Mouse (Mus musculus) retina, postnatal 1 day (tissue): Measurements from ENCODE around the gene Yeats2.
"Not testable (repeated sequence)": the region's sequence is repeated elsewhere in the genome, so short reads cannot be mapped to it uniquely, and the experiment has no call there.

Source experiments
- DNase-seq: peaks from one replicate; pipeline ENCODE4 v3.0.0-alpha.2; 2012

The Yeats2 gene

GRCm38 (mm10) chr16:20140772-20141531 lies at the start of gene Yeats2:
TSS of gene Yeats2 (plus strand) at chr16:20141063.
- peak; percentile 91 for DNase-seq

- no peak for DNase-seq
These were observed 44.9 kb upstream of the Yeats2 start for GRCm38 (mm10) chr16:20095966-20096365.

DNA sequence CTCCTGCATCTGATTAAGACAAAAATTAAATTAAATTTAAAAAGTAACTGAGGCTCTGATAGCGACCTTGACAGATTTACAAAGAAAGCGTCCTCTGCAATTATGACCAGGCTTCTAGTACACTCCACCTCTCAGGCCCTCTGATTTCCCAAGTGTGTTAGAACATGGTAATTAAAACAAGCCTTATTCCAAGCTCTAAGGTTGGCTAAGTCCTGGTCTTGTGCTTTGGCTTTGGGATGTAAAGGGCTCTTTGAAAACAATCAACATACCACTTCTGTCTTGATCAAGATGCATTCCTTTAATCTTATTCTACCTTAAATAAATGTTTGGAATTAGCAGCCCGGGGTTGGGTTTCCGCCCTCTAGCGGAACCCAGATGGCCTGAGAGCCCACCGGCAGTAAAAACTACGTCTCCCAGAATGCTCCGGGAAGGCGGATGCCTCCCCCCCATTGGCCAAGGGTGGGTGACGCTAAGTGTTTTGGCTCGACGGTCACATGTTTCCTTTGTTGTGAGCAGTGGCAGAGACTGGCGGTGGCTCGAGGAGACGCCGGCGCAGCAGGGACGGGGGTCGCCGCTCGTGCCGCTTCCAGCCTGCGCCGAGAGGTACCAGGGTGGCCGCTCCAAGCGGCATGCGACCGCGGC lies 43.7 kb upstream of the Yeats2 start, which contains the start of gene Klhl24:
TSS of gene Klhl24 (plus strand) at position 474 of the 642 bp plus-strand sequence.
- DNase-seq = peak; percentile 98

GRCm38 (mm10) chr16:20097711-20098374 lies 43.0 kb upstream of the Yeats2 start:
- peak; percentile 95 for DNase-seq

DNA sequence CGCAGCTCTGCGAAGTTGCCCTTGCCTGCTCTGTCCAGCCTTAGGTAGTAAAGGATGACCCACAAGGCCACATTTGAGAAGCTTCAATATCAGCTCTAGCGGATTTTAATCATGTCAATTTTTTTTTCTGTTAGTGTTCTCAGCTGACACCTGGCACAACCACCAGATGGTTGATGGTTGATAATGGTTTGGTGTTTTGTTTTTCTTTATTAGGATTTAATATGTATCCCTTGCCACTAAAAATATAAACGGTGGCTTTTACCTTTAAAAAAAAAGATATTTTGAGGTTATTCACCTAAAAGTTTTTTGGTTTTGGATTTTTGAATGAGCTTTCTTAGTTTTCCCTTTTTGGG lies 42.5 kb upstream of the Yeats2 start:
- no peak for DNase-seq

- DNase-seq = no peak
These were observed 41.8 kb upstream of the Yeats2 start for GRCm38 (mm10) chr16:20098866-20099629.

DNA sequence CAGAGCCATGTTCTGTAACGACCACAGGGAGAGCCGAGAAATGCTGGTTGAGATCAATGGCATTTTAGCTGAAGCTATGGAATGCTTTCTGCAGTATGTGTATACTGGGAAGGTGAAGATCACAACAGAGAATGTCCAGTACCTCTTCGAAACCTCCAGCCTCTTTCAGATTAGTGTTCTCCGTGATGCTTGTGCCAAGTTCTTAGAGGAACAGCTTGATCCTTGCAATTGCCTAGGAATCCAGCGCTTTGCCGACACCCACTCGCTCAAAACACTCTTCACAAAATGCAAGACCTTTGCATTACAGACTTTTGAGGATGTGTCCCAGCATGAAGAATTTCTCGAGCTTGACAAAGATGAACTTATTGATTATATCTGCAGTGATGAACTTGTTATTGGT lies 33.9 kb upstream of the Yeats2 start:
- no peak for DNase-seq

DNA sequence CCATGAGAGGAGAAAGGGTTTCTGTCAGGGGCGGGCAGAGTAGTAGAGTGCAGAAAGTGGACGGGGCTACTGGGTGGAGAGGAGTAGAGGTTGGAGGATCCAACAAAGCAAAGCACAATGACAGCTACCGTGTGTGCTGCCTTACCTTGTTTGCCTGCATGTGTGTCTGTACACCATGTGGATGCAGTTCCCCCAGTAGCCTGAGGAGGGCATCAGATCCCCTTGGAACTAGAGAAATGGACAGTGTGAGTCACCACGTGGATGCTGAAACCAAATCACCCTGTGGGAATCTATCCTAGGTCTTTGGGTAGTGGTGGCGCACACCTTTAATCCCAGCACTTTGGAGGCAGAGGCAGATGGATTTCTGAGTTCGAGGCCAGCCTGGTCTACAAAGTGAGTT lies 31.9 kb upstream of the Yeats2 start:
- no peak for DNase-seq

DNA sequence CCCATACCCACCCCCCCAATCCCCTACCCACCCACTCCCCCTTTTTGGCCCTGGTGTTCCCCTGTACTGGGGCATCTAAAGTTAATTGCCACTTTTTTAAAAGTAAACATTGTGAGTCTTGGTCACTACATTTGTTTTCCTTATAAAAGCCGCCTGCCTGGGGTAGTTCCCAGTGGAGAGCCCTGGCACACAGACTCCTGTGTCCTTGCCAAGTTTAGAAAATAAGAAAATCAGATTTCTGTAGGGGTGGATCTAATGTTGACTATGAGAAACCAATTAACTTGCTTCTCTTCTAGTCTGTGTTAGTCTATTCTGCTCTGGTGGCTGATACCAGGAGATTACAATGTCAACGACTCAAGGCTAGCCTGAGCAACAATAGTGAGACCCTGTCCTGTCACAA lies 28.2 kb upstream of the Yeats2 start:
- no peak for DNase-seq

GRCm38 (mm10) chr16:20116069-20116468 lies 24.8 kb upstream of the Yeats2 start:
- DNase-seq = no peak

GRCm38 (mm10) chr16:20126319-20126883 lies 14.5 kb upstream of the Yeats2 start:
- DNase-seq = not testable (repeated sequence)

DNA sequence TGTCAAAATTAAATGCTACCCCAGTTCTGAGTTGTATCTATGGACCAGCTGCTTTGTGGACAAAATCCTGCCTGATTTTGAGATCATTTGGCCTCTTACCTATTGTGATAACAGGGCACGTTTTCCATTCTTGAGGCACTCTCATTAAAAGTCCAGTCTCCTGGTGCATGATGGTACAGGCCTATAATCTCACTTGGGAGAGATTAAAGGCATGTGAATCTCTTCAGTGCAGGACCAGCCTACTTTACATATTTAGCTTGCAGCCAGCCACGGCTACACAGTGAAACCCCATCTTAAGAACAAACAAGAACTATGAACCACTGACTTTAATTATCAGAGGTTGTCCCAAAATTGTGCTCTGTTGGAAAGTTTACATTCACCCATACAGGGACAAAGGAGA lies 10.5 kb upstream of the Yeats2 start:
- DNase-seq = no peak

DNA sequence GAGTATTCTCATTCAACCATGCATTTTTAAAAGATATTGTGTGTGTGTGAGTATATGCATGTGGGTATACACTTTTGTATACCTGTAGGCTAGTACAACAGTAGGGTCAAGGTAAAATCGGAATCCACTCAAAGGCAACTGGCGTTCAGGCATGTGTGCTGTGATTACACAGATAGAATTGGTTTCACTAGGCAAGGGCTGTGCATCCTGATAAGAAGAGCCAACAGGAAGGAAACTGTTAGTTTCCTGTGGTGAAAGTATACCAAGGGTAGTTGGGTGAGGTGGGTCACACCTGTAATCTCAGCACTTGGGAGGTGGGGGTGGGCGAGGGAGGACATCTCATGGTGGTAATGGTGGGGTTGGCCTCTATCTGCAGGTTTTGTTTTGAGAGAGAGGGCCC lies 3.7 kb downstream of the Yeats2 start:
- DNase-seq = no peak

GRCm38 (mm10) chr16:20151991-20152390 lies 11.1 kb downstream of the Yeats2 start:
- DNase-seq = no peak

GRCm38 (mm10) chr16:20153742-20154141 lies 12.9 kb downstream of the Yeats2 start:
- DNase-seq = no peak

DNA sequence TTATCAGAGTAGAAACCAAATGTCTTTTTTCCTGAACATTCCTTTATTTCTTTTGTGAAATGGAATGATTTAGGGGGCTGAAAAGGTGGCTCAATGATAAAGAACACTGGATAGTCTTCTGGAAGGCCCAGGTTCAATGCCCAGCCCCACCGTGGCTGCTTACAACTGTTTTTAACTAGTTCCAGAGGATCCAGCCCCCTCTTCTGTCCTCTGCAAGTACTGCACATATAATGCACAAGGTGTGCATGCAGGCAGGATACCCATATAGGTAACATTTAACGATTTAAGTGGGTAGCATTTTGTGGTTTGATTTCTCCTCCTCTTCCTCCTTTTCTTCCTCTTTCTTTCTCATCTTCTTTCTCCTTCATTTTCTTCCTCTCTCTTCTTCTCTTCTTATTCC lies 19.3 kb downstream of the Yeats2 start:
- DNase-seq = no peak

DNA sequence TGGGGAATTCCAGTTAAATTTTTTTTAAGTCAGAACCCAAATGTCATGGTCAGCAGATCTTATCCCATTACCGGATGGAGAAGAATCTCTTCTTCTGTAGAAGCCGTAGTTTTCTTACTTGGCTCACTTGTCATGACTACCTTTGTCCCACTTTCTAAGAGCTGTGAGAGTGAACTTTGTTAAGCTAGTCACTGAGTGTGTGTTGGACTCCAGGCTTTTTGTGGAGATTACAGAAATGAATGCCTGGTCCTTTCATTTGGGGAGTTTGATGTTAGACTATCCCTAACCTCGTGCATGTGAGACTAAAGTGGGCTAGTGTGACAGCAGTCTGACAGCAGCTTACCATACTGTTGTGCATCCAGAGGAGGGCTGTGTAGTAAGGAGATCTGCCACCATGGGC lies 28.2 kb downstream of the Yeats2 start:
- DNase-seq = no peak

- DNase-seq = no peak
These were observed 28.7 kb downstream of the Yeats2 start for GRCm38 (mm10) chr16:20169471-20170106.

GRCm38 (mm10) chr16:20179406-20180175 lies 38.7 kb downstream of the Yeats2 start:
- no peak for DNase-seq

DNA sequence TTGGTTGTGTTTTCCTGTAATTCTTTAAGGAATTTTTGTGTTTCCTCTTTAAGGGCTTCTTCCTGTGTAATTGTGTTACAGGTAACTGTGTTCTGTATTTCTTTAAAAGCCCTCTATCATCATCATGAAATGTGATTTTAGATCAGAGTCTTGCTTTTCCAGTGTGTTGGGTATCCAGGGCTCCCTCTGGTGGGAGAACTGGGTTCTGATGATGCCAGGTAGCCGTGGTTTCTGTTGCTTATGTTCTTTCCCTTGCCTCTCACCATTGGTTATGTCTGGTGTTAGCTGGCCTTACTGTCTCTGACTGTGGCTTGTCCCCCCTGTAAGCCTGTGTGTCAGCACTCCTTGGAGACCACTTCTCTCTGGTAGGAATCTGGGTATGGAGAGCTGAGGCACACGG lies 44.5 kb downstream of the Yeats2 start:
- DNase-seq = peak; percentile 42

GRCm38 (mm10) chr16:20191161-20191882 lies 50.5 kb downstream of the Yeats2 start:
- DNase-seq = no peak
